Mouse (Mus musculus) right cerebral cortex, postnatal 10 days (tissue): ENCODE data around the gene Anapc11.

ENCODE experiments used
- DNase-seq, 2 experiments: peaks; one replicate each; pipeline ENCODE4 v3.0.0; 2021; ENCODE audit warnings: low spot score in 2 of 2

Gene Anapc11

DNA sequence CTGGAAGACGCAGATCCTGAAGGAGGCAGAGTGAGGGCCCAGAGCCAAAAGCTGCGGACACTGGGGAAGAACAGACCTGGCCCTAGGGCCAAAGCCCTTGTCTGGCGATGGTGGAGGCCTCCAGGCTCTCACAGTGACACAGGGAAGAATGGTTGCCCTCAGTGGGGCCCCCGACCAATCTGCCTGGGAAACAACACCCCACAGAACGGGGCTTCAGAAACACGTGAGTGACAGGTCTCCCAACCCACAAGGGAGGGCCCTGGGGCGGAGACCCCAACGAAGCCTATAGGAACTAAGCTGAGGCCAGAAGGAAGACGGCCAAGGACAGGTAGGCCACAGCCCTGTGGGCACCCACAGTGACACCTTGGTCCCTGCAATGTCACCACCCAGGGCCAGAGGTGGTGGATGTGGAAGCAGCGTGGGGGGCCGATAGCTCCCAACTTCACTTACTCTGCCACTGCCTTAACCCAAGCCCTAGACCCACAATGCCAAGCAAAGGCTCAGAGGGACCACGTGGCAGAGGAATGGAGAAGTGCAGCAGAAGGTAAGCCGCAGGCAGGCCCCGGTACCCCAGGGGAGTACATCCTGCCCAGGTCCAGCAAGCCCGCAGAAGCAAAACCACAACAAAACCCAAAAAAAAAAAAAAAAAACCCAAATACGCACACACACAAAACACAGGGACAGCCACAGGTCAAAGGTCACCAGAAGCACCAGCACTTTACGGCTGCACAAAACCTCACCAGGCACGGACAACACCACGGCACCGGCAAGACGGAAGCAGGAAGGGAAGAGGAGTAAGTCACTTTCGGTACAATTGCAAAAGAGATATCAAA lies 29.5 kb downstream of the Anapc11 start:
- DNase-seq: peak in 1 of 2 experiments; percentile 44

DNA sequence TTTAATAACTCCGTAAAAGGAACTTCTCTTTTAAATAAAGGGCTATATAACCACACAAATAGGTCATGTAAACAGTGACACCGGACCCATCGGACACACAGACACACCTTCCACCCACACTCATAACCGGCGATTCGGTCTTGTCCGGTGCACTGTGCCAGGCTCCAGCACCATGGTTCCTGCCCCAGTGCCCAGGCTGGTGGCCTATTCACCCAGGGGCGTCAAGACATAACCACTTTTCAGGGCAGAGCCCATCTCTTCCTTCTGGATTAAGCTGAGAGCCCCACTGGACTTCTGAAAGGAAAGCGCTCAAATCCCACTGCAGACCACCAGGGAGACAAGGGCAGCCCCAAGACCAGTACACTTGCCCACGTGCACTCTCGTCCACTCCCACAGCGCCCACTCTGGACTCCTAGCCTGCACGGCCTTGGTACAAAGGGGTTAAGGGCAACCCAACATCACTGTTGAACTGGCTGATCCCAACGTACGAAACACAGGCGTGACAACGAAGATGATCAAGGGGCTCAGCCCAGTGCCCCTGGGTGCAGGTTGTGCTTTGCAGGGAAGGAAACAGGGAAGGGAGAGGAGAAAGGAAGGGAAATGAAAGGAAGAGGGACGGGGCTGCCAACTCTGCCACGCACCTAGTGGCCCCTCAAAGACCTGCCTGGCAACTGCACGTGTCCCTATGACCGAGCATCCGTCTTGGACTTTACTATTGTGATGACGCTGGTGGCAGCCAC lies 30.6 kb downstream of the Anapc11 start:
- DNase-seq: peak in 1 of 2 experiments; percentile 28

DNA sequence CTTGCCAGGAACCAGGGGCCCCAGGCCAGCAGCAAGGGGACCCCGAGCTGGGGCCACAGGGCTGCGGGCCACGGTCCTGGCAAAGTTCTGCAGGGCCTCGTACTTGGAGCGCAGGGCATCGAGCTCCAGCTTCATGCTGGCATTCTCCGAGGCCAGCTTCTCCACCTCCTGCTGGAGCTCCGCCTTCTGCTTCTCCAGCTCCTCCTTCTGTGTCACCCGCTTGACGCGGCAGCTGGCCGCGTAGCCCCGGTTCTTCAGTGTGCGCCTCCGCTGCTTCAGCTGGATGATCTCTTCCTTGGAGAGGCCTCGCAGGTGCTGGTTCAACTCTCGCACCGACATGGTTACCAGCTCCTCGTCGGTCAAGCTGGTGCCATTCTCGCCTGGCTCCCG lies 31.1 kb downstream of the Anapc11 start:
- DNase-seq: no peak

DNA sequence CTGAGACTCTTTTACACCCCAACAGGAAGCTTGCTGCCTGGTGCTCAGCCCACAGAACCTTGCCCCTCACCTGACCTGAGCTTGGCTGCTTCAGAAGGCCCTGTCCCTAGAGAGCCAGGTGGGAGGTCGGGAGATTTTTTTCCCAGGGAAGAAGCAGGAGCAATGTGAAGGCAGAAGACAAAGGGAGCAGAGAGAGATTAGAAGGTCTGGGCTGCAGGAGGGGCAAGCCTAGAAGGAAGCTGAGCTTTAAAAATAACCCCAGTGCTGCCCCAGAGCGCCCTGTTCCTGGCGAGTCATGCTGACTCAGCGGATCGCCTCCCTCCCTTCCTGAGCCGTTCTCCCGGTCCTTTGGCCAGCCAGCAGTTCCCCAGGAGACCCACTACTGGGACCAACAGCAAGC lies 31.7 kb downstream of the Anapc11 start:
- no peak for DNase-seq

DNA sequence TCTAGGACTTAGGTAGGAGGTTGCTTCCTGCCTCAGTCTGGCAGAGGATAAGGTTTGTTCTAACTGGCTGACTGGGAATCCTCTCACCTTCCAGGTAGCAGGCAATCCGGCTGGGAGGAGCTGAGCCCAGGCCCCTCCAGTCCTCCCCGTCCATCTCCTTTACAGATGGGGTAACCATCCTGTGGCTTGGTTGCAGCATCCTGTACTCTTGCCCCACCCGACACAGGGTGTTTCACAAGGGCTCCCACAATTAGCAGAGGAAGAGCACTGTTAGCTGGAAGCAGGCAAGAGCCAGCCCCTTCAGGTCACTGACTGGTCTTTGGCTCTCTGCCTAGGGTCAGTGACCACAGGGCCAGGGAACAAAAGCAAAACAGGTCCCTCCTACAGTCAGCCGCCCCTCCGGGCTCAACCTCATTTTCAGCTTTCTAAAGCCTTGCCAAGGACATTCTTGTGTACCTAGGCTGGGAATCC lies 32.2 kb downstream of the Anapc11 start:
- peak in 1 of 2 experiments; percentile 35 for DNase-seq

DNA sequence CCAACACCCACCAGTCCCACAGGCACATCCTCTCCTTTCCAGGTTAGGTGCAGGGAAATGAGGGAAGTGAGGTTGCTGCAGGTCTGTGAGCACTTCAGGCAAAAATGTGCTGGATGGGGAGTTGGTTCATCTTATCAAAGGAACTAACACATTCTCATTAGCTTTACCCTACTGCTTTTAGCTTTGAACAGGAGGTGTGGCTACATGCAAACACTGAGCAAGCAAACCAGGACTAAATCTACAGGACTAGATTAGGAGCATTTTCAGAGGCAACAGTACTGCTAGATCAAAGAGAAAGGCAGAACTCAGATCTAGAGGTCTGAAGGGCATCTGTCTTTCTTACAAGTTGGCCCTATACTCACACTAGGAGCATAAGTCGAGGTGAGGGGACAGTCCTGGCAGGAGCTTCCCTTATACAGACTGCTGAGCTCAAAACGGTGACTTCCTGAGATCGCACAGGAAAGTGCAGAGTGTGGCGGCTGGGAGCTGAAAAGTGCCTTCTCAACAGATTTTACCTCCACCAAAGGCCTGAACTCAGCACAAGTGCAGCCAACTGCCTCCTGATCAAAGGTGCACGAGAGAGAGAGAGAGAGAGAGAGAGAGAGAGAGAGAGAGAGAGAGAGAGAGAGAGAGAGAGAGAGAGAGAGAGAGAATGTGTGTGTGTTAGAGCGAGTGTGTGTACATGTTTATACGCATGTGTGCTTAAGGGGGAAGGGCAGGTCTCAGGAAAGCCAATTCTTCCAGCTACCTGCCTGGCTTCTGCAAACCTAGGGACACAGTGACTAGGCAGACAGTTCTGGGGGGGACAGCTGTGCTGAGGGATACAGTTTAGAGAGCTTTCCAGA lies 32.9 kb downstream of the Anapc11 start:
- peak in 1 of 2 experiments; percentile 26 for DNase-seq

DNA sequence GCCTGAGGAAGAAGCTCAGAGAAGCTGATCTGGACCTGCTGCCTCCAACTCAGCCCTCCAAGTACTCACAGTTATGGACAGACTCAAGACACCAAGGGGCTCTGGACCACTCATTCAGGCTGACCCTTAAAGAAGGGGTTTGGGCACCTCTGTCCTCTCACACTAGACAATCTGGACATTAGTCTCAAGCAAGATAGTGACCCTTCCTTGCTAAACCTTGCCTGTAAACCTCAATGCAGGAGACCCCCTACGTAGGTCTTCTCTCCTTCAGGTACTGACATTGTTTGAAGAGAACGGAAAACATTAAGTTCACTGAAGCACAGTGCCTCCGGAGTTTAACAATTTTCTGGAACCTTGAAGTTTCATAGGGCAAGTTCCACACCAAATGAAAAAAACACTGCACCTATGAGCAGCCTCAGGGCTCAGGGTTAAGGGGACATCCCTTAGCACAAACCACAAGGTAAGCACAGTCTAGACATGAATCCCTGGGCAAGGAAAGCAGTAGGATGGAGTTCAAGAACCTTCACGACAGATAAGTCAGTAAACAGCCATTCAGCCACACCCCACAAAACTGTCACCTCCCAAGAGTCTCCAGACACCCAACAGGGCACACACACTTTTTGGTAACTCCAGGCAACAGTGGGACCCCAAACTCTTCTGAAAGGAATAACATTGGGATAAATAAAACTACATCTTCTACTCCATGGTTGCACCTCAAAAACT lies 33.7 kb downstream of the Anapc11 start:
- DNase-seq: no peak

DNA sequence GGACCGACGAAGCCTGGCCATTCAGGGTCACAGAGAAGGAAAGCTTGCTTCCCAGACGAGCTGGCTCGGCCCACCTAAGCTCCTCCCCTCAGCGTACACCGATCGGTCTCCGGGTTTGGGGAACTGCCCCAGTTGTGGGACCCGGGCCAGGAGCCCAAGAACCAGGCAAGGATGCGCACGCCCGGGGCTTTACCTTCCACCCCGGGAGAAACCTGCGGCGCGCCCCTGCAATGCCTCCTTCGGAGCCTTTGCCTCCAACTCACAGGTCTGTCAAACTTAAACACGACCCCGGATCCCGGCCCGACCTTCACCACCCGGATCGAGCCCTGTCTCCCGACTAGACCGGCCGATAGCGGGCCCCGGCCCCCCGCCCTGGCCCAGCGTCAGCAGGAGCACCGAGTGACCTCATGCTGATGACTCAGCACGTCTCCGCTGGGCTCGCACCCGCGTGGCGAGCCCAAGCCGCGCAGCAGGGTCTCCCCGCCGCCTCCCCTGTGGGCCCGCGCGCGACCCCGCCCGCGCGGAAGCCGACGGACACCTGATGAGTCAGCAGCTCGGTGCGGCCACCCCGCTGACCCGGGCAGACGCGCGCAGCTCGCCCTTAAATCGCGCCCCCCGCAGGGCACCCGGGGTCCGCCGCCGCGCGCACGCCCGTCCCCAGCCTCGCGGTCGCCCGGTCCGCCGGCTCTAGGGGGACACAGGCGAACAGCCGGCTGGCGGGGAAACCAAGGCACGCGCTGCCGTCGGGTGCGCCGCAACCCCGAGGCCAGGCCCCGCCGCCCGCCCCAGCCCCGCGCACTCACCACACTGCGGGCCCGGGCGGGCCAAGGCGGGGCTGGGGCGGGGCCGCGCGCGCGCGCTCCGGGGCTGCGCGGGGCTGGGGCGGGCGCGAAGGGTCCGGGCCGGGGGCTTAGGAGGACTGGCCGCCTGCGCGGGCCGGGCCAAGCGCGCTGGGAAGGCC lies 34.6 kb downstream of the Anapc11 start:
- peak; percentile 78 to 82 for DNase-seq

DNA sequence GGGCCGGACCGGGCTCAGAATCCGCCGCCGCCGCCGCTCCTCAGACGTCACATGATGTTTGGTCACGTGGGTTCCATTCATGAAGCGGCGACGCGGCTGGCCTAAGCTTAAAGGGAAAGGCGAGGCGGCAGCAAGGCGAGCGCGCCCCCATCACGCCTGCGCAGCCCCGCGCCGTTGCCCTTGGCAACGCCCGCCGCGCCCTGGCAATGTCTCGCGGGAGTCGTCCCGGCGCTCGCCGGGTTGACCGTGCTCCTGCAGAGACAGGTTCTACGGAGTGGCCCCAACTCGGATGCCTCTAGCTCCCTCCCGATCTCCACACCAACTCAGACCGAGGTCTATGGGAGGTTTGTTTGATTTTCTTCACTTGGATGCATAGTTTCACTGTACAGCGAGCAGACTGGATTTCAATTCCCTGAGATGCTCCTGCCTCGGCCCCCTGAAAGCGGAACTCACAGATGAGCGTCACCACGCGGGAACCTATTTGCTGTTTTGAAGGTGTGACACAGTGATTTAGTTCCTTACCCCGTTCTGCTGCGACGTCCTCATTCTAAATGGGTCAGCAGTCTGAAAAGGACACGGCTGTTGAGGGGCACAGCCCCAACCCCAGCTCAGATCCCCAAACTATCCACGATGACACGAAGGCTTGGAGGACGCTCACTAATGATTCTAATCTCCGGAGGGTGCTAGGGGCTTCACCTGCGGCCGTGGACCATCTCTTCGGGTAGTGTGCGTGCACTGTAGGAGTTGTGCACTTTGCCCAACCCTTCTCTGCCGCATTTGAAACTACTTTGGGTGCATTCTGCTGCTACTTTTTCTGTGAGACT lies 35.5 kb downstream of the Anapc11 start, which contains the start of gene Mafg:
TSS of gene Mafg (minus strand) at position 81 of the 824 bp plus-strand sequence.
- peak; percentile 97 for DNase-seq

DNA sequence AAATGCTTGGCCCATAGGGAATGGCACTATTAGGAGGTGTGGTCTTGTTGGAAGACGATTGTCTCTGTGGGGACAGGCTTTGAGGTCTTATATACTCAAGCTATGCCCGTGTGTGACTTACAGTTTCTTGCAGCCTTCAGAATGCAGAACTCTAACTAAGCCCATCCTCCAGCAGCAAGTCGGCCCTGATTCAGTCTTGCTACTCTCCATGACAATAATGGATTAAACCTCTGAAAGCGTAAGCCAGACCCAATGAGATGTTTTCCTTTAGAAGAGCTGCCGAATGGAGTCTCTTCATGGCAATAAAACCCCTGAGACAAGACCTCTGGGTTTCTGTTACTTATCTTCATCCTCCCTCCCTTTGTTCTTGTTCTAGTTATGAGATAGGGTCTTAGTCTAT lies 36.6 kb downstream of the Anapc11 start:
- no peak for DNase-seq

DNA sequence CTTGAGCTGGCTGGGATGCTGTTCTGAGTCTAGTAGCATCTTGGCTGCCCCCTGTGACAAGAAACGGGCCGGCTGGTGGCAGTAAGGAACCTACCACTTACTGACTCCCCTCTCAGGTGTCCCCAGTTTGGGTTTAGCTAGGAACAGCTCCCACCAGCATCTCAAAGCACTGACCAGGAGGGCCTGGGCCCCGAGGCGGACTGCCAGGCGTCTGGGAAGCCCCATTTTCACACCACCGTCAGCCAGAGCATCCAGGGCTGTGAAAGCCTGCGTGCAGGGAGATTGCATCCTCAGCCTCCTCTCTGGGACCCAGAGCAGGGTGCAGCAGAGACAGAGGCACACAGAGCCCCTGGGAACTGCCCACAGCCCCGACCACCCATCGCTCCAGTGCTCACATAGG lies 43.0 kb downstream of the Anapc11 start:
- no peak for DNase-seq

DNA sequence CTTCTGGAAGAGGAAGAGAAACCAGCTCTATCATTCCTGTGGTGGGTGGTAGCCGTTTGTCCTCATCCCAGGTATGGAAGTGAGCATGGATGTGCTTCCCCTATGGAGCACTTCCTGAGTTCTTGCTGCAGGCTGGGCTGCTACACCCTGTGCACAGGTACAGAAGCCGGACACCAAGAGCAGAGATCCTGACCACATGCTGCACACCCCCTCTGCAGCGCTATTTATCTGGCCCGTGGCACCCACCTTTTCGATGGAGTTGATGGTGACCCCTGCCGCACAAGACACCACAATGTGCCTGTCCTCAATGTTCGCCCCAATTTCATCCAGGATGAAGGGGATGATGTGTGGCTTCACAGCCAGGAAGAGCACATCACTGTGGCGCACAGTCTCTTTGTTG lies 43.6 kb downstream of the Anapc11 start:
- DNase-seq: no peak

DNA sequence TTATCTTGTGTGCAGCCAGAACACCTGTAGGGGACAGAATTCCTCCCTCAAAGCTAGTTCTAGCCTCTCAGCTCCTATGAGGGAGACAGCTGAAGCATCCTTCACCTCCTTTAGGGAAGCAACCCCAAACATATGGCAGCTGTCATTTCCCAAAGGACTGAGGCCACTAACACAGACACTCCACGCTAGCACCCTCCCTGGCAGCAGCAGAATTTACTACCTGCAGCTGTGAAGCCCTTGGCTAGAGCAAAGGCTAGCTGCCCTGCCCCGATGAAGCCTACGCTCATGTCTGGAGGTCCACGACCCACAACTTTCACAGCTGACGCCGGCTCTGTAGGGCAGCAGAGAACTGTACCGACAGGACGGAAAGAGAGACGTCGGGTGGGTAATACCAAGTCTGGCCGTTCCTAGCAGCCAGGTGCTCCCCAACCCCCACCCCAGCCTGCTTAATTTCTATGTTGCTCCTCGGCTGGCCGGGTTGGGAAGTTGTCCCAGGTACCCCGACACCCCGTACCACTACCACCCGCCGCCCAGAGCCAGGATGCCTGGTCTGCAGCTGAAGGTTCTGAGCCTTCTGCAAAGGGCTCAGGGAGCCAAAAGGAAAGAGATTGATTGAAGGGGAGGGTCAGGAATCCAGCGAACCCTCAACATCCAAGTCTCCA lies 44.8 kb downstream of the Anapc11 start:
- DNase-seq: no peak

DNA sequence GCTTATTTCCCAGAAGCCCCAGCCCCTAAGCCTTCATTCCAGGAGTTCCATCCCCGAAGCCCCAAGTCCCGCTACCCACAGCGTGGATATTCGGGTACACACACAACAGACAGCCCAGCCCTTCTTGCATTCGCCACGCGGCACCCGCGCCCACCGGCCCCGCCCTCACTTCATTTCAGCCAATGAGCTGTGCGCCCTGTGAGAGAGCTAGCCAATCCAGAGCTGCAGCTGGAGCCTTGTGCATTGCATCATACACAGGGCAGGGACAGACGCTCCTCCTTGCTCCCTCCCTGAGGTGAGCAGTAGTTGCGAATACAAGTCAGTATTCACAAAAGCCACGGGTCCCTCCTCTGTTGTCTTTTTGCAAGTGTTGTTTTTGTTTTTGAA lies 45.4 kb downstream of the Anapc11 start, which contains the start of gene Pycr1:
TSS of gene Pycr1 (minus strand) at position 169 of the 387 bp plus-strand sequence.
- peak; percentile 96 for DNase-seq

DNA sequence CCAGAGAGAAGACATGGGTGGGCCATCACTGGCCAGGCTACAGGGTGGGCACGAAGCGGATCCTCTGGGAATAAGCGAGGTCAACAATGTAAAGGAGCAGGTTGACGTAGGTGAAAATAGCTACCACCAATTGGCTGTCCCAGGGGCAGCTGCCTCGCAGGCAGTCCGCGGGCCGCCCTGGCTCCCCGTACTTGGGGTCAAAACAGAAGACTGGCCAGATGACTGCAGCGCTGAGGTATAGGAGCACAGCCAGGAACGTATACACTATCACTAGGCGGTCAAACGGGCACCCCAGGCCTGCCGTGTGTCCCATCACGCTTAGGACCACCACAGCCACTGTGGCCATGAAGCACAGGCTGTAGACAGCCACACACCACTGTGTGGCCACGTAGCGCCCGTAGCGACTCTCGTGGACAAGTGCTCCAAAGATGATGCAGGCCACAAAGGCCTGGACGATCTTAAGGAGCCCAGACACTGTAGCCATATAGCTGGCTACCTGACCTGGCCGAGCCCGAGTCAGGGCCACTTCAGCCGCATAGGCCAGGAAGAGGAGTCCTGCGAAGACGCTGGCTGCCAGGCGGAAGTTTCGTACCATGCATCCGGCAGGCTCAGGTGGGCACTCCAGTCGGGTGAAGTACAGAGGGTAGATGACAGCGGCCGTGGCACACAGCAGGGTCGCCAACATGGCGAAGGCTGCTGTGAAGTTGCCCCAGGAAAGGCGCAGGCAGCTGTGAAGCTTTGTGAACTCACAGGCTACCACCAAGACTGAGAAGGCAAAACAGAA lies 49.0 kb downstream of the Anapc11 start:
- no peak for DNase-seq

DNA sequence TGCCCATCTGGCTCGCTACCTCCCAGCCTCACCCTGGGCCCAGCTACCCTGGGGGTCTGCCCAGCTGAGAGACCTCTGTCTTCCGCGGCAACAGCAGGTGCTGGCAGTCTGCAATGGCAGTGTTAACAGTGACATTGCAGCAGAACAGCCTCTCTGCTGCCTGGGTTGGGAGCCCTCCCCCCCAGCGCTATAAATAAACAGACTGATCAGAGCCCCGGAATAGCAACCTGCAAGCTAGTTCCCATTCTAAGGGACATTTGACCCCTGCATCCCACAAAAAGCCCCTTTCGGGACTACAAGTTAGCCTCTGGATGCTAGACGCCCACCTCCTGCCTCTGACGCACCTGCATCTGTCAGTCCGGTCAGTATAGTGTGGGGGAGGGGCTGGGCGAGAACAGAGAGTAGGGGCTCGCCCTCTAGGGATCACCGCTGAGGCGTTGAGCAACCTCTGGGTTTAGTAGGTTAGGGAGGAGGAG lies 49.8 kb downstream of the Anapc11 start, which contains the start of gene Myadml2:
TSS of gene Myadml2 (minus strand) at position 158 of the 476 bp plus-strand sequence.
- DNase-seq: peak; percentile 59 to 69

DNA sequence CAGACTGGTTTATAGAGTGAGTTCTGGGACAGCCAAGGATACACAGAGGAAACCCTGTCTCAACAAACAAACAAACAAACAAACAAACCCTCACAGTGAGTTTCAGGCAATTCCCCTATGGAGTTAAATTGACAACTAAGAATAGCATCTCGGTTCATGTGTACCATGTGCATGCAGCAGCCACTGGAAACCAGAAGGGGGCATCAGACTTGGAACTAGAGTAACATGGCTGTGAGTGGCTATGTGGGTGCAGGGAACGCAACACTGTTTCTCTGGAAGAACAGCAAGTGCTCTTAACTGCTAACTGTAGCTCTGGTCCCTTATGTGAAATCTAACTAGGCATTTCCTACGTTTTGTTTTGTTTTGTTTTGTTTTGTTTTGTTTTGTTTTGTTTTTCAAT lies 53.7 kb downstream of the Anapc11 start:
- DNase-seq: no peak
